Mouse (Mus musculus) forebrain, embryonic 13.5 days (tissue): ENCODE results near the gene Rbak. TPM values are rescaled to one million over a fixed set of nuclear protein-coding genes. Genes with fewer than 3 reads are reported as not detected.
"Not testable (repeated sequence)": the region's sequence is repeated elsewhere in the genome, so short reads cannot be mapped to it uniquely, and the experiment has no call there.

Experiments
- ATAC-seq: fragments of 200-750 bp; cut with Nextera tagmentation; 2 replicates; pipeline ENCODE4 v1.8.0; 2017
- H3K27ac ChIP-seq: fragments of 300-500 bp; sonication (generic); 2 replicates; pipeline ENCODE4 v1.5.1; 2015; ENCODE audit warnings: inconsistent platforms, mild to moderate bottlenecking, moderate library complexity
- H3K27me3 ChIP-seq: fragments of 300-500 bp; sonication (generic); 2 replicates; pipeline ENCODE4 v1.6.1; 2015; ENCODE audit warnings: mild to moderate bottlenecking, inconsistent platforms
- H3K36me3 ChIP-seq: fragments of 300-500 bp; sonication (generic); 2 replicates; pipeline ENCODE4 v1.6.1; 2015; ENCODE audit warnings: mild to moderate bottlenecking, inconsistent platforms; ENCODE audit not compliant: poor library complexity, severe bottlenecking
- H3K4me1 ChIP-seq: fragments of 300-500 bp; sonication (generic); 2 replicates; pipeline ENCODE4 v1.6.1; 2015; ENCODE audit warnings: inconsistent platforms
- H3K4me2 ChIP-seq: fragments of 300-500 bp; sonication (generic); 2 replicates; pipeline ENCODE4 v1.6.1; 2015; ENCODE audit warnings: inconsistent platforms, mild to moderate bottlenecking, moderate library complexity
- H3K4me3 ChIP-seq: fragments of 300-500 bp; sonication (generic); 2 replicates; pipeline ENCODE4 v1.5.1; 2015; ENCODE audit warnings: mild to moderate bottlenecking, inconsistent platforms
- H3K9ac ChIP-seq: fragments of 300-500 bp; sonication (generic); 2 replicates; pipeline ENCODE4 v1.6.1; 2015; ENCODE audit warnings: mild to moderate bottlenecking, inconsistent platforms
- H3K9me3 ChIP-seq: fragments of 300-500 bp; sonication (generic); replicated peaks from 2 replicates; pipeline ENCODE4 v1.6.1; 2016; ENCODE audit warnings: inconsistent platforms
- WGBS: fragments of 180-500 bp; shearing (Covaris S2); methylation state at CpG from one replicate; pipeline ENCODE4 v1.1.7; 2015; 5-methylcytosine and 5-hydroxymethylcytosine counted together
- polyA plus RNA-seq: library from polyadenylated mRNA; unstranded; fragments of >200 nt; fragmentation: Nextera tagmentation; extraction: Ambion mirVana; gene quantifications from 2 replicates; pipeline ENCODE4 v1.2.1, GENCODE M21; 2015

Rbak gene
- polyA plus RNA-seq, 1 experiment from 2014 or later: 14.9 TPM

DNA sequence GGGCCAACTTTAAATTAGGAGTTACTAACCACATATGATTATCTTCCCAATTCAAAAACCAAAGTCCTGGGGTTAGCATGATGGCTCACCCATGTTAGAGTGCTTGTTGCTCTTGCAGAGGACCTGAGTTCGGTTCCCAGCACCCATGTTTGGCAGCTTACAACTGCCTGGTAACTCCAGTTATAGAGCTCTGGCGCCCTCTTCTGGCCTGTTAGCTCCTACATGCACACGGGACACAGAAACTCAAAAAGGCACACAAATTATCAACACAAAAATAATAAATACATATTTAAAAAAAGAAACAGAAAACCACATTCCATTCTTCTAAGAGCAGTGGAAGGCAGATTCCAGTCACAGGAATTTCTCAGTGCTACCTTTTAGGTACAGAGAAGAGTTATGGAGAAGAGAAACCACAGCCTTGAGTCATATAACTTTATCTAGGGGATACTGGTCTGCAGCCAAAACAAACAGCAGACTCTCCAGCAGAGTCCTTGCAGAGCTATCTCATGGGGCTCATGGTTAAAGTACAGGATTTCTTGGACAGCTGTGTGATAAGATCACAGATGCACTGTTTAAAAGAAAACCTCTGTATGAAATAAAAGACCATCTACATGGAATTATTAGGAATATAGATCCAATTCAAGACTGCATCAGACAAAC, 2.9 kb downstream of the Rbak start:
- H3K36me3 ChIP-seq: peaks cover 59% of the 10 kb centered on the region
- peaks cover 14% of the 10 kb centered on the region for H3K4me1 ChIP-seq
- no peak overlapping the region for H3K4me3 ChIP-seq
- 89% methylated on average over 3 of the region's 3 CpGs for WGBS
- no peak overlapping the region for H3K9ac ChIP-seq
- H3K27ac ChIP-seq: no peak overlapping the region
- H3K27me3 ChIP-seq: no peaks in the 10 kb centered on the region
- ATAC-seq: no peak
- no peak overlapping the region for H3K4me2 ChIP-seq
- 0 out of 2 replicates have a peak, but pooled peaks cover 6% of the 10 kb centered on the region for H3K9me3 ChIP-seq

GRCm38 (mm10) chr5:143175970-143176369, 4.6 kb downstream of the Rbak start:
- Histone ChIP-seq H3K4me1 (peaks cover 14% of the 10 kb centered on the region), H3K4me3 (no peak overlapping the region), H3K36me3 (peaks cover 76% of the 10 kb centered on the region), H3K9me3 (0 out of 2 replicates have a peak, but pooled peaks cover 6% of the 10 kb centered on the region), H3K9ac (no peak overlapping the region), H3K27ac (no peak overlapping the region), H3K27me3 (no peaks in the 10 kb centered on the region), H3K4me2 (no peak overlapping the region)
- 97% methylated on average over 4 of the region's 4 CpGs for WGBS
- no peak for ATAC-seq

DNA sequence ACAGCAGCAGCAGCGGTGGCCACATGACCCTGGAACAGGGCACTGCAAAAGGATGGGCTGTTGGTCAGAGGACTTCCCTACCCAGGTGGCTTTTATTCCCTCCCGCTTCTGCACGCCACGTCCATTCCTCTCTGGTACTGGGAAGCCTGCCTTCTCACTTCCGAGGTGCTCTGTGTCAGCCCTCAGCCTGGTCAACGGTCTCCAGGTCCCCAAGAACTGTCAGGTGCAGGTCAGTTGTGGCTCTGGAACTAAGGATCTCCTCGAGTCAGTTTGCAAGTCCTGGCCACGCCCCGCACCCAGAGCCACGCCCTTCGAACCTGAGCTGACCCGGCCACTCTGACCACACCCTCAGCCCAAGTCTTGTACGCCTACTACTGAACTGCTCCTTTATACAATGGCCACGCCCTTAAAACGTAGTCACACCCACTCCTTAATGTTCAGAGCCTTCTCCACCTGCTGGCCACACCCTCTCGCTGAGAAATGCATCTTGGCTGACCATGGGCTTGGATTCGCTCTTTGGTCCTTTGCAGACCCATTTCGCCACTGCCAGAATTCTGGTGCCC, 15.0 kb downstream of the Rbak start:
- no peak overlapping the region for H3K9ac ChIP-seq
- peaks cover 9% of the 10 kb centered on the region for H3K27me3 ChIP-seq
- 18% methylated on average over 18 of the region's 18 CpGs for WGBS

DNA sequence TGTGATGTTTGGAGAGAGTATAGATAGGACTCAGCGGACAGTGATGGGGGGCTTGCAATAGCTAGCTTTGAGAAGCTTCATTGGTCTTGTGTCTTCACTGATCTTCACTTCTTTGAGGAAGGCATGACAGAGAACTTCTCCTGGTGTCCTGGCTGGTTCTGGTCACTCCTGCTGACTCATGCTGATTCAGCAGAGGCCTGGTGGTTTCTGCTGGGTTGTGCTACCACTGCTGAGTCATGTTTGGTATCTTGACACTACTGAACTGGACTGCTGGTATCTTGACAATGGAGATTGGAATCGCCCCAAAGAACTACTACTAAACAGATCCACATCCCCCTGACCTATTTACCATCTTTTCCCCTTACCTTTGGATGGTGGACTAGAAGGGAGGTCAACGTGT, 25.0 kb downstream of the Rbak start:
- no peaks in the 10 kb centered on the region for H3K36me3 ChIP-seq
- H3K4me3 ChIP-seq: no peak overlapping the region
- H3K9ac ChIP-seq: no peak overlapping the region
- no peak for ATAC-seq
- 91% methylated on average over 3 of the region's 3 CpGs for WGBS
- no peak overlapping the region for H3K4me2 ChIP-seq
- H3K27ac ChIP-seq: no peak overlapping the region
- H3K4me1 ChIP-seq: no peaks in the 10 kb centered on the region
- peaks cover 54% of the 10 kb centered on the region for H3K27me3 ChIP-seq
- H3K9me3 ChIP-seq: peaks cover 11% of the 10 kb centered on the region

More for the DNA sequence above, 15.0 kb downstream of the Rbak start:
- Histone ChIP-seq H3K36me3 (no peaks in the 10 kb centered on the region; the same call in 1 of the 2 replicates), H3K4me3 (no peak overlapping the region), H3K4me1 (0 out of 2 replicates have a peak, but pooled peaks cover 3% of the 10 kb centered on the region), H3K4me2 (no peak overlapping the region), H3K27ac (no peak overlapping the region), H3K9me3 (no peaks in the 10 kb centered on the region)
- no peak for ATAC-seq

DNA sequence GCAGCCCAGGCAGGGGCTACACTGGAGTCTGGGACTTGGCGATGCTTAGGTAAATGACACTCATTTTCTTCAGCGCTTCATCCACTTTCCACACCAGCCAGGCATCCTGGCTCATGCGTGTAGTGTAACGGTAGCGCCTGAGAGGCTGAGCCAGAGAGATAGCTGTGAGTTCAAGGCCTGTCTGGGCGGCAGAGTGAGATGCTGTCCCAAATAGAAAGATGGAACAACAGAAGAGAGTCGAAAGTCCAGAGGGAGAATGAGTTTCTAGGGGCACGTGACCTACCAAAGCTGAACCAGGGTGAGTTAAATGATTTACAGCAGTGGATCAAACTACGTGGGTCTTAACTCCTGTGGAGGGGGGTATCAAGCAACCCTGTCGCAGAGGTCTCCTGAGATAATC, 26.8 kb downstream of the Rbak start:
- 94% methylated on average over 10 of the region's 10 CpGs for WGBS
- Histone ChIP-seq H3K27ac (no peak overlapping the region), H3K9ac (no peak overlapping the region), H3K4me2 (no peak overlapping the region), H3K36me3 (no peaks in the 10 kb centered on the region), H3K9me3 (peaks cover 12% of the 10 kb centered on the region), H3K4me1 (no peaks in the 10 kb centered on the region), H3K4me3 (no peak overlapping the region), H3K27me3 (peaks cover 42% of the 10 kb centered on the region)
- no peak for ATAC-seq

GRCm38 (mm10) chr5:143150044-143150443, 30.5 kb downstream of the Rbak start:
- Histone ChIP-seq H3K4me2 (no peak overlapping the region), H3K4me3 (no peak overlapping the region), H3K27me3 (0 out of 2 replicates have a peak, but pooled peaks cover 5% of the 10 kb centered on the region), H3K36me3 (no peaks in the 10 kb centered on the region), H3K9me3 (peaks cover 12% of the 10 kb centered on the region), H3K4me1 (no peaks in the 10 kb centered on the region), H3K9ac (no peak overlapping the region), H3K27ac (no peak overlapping the region)
- WGBS: 89% methylated on average over 2 of the region's 2 CpGs
- no peak for ATAC-seq

GRCm38 (mm10) chr5:143149536-143149935, 31.0 kb downstream of the Rbak start:
- Histone ChIP-seq H3K36me3 (no peaks in the 10 kb centered on the region), H3K4me2 (no peak overlapping the region), H3K27me3 (0 out of 2 replicates have a peak, but pooled peaks cover 1% of the 10 kb centered on the region), H3K4me3 (no peak overlapping the region), H3K4me1 (no peaks in the 10 kb centered on the region), H3K9me3 (peaks cover 12% of the 10 kb centered on the region), H3K9ac (no peak overlapping the region), H3K27ac (no peak overlapping the region)
- ATAC-seq: no peak
- WGBS: 93% methylated on average over 2 of the region's 2 CpGs

DNA sequence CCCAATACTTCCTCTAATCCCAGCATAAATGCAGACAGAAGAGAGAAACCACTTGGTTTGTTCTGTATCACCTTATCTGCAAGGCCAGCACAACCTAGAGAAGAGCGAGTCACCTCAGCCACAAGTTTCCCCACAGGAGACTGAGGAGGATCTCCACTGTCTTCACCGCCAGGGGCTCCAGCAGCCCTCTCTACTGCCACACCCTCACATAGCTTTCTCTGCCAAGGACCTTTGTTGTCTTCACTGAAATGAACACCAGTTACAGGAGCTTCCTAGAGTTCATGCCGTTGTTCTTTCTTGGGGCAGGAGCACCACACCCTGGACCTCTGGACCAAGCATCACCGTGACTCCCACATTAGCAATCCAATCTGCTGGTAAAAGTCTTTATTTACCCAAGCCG, 31.9 kb downstream of the Rbak start:
- Histone ChIP-seq H3K27me3 (no peaks in the 10 kb centered on the region), H3K4me3 (no peak overlapping the region), H3K4me2 (no peak overlapping the region), H3K9ac (no peak overlapping the region), H3K27ac (no peak overlapping the region), H3K9me3 (peaks cover 12% of the 10 kb centered on the region), H3K4me1 (no peaks in the 10 kb centered on the region), H3K36me3 (no peaks in the 10 kb centered on the region)
- WGBS: 93% methylated on average over 5 of the region's 5 CpGs
- no peak for ATAC-seq

DNA sequence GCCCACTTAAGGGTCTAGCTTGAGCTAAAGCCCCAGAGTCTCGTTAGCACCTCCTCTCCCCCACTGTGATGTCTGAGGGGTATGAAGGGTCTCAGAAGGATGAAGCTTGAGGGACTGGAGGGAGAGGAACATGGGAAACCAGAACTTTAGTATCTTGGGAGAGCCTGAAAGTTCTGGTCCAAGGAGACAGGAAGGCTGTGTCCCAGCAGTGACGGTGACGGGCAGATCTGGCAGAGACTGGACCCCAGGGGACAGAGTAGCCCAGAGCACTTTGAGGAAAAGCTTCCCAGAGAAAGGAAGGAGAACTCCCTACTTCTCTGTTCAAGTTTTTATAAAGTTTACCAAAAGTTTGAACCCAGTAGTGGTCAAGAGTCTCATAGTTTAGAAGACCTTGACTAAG, 33.1 kb downstream of the Rbak start, which contains the start of gene Olfr718-ps1:
Gene Olfr718-ps1 (minus strand): TSS at position 101 of the 400 bp plus-strand sequence.
- WGBS: 75% methylated on average over 3 of the region's 3 CpGs
- Histone ChIP-seq H3K27me3 (no peaks in the 10 kb centered on the region), H3K36me3 (no peaks in the 10 kb centered on the region), H3K9ac (no peak within 1 kb of the TSS), H3K4me3 (no peak within 1 kb of the TSS), H3K4me2 (no peak within 1 kb of the TSS), H3K4me1 (no peaks in the 10 kb centered on the region), H3K9me3 (peaks cover 12% of the 10 kb centered on the region), H3K27ac (no peak within 1 kb of the TSS)
- ATAC-seq: no peak

GRCm38 (mm10) chr5:143137580-143137979, 43.0 kb downstream of the Rbak start:
- Histone ChIP-seq H3K4me1 (no peaks in the 10 kb centered on the region), H3K4me3 (no peak overlapping the region), H3K9ac (no peak overlapping the region), H3K4me2 (no peak overlapping the region), H3K9me3 (no peaks in the 10 kb centered on the region), H3K27me3 (no peaks in the 10 kb centered on the region), H3K36me3 (no peaks in the 10 kb centered on the region), H3K27ac (no peak overlapping the region)
- no peak for ATAC-seq
- WGBS: 90% methylated on average over 13 of the region's 13 CpGs

GRCm38 (mm10) chr5:143135042-143135441, 45.5 kb downstream of the Rbak start:
- Histone ChIP-seq H3K4me2 (no peak overlapping the region), H3K27me3 (no peaks in the 10 kb centered on the region), H3K4me1 (no peaks in the 10 kb centered on the region), H3K27ac (no peak overlapping the region), H3K4me3 (no peak overlapping the region), H3K36me3 (no peaks in the 10 kb centered on the region), H3K9ac (no peak overlapping the region), H3K9me3 (no peaks in the 10 kb centered on the region)
- 93% methylated on average over 7 of the region's 7 CpGs for WGBS
- no peak for ATAC-seq

DNA sequence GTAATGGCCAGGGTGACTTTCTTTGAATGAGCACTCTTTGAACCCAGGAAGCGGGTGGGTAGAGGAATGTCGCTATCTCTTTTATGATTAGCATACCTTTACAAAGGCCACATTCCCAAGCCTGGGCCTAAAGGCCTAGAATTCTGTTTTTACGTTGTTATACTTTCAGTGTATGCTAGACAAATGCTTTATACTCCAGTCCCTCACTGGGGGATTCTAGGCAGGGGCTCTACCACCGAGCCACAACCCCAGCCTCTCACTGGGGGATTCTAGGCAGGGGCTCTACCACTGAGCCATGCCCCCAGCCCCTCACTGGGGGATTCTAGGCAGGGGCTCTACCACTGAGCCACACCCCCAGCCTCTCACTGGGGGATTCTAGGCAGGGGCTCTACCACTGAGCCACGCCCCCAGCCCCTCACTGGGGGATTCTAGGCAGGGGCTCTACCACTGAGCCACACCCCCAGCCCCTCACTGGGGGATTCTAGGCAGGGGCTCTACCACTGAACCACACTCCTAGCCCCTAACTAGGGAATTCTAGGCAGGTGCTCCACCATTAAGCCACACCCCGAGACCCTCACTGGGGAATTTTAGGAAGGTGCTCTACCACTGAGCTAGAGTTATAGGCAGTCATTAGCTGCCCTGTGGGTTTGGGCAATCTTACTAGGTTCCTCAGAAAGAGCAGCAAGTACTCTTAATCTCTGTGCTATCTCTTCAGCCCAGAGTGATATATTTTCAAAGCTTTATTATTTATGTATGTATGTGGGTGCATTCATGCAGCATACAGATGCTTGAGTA, 46.2 kb downstream of the Rbak start:
- H3K27me3 ChIP-seq, ATAC-seq, H3K4me1 ChIP-seq, H3K4me3 ChIP-seq, H3K36me3 ChIP-seq, H3K27ac ChIP-seq, H3K4me2 ChIP-seq, H3K9me3 ChIP-seq, H3K9ac ChIP-seq: not testable (repeated sequence)
- WGBS: 84% methylated on average over 4 of the region's 6 CpGs
